Mouse (Mus musculus): ENCODE results near the gene Fitm2.

DNA sequence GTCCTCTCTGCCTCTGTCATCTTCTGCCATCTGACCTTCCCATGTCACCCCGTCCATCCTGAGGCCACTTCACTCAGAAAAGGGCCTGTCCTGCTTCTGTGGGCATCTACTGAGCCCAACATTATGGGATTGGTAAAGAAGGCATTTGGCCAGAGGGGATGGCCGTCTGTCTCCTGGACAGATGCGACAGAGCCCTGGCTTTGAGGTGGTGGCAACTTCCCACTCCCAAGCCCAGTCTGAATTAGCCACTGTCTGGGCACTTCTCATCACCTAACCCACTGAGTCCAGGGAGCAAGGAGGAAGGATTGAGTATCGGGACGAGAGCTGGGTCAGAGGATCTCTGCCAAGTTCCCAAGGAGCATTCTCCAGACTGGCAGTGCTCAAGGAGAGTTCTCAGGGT lies 19.6 kb upstream of the Fitm2 start, which contains the start of gene R3hdml:
- TF ChIP-seq GATA1 (IDR thresholded peaks at IDR 0.05; ENCODE audit: borderline replicate concordance, low read length) (no peak), FLI1 (IDR thresholded peaks at IDR 0.05; ENCODE audit: low read length) (no peak)
